Mouse (Mus musculus) ES-E14 (cell line): ENCODE measurements around the gene Idh3b.

Source experiments
- CHD2 ChIP-seq: IDR thresholded peaks from 2 replicates; pipeline ENCODE4 v1.6.1; 2014; ENCODE audit warnings: mild to moderate bottlenecking, low read depth, low read length, inconsistent platforms
- HCFC1 ChIP-seq: IDR thresholded peaks from 2 replicates; pipeline ENCODE4 v1.6.1; 2012; ENCODE audit warnings: low read length, inconsistent platforms, borderline replicate concordance; ENCODE audit not compliant: insufficient read depth
- ZC3H11A ChIP-seq: IDR thresholded peaks from 2 replicates; pipeline ENCODE4 v1.6.1; 2012; ENCODE audit warnings: low read depth, mild to moderate bottlenecking, inconsistent platforms, low read length, borderline replicate concordance

- TF ChIP-seq HCFC1 (no peak), ZC3H11A (no peak), CHD2 (no peak)
Measured at GRCm38 (mm10) chr2:130294218-130294935, 10.0 kb upstream of the Idh3b start.
